Mouse (Mus musculus) embryonic facial prominence, embryonic 12.5 days (tissue): Measurements from ENCODE around the gene Cideb. TPM values are rescaled to one million over a fixed set of nuclear protein-coding genes. Genes with fewer than 3 reads are reported as not detected.
"Not testable (repeated sequence)": the region's sequence is repeated elsewhere in the genome, so short reads cannot be mapped to it uniquely, and the experiment has no call there.

ENCODE experiments used
- ATAC-seq: fragments of 200-750 bp; cut with Nextera tagmentation; 2 replicates; pipeline ENCODE4 v1.8.0; 2017; ENCODE audit not compliant: insufficient number of reproducible peaks, insufficient read depth, low FRiP score, low TSS enrichment
- H3K27ac ChIP-seq: fragments of 300-500 bp; sonication (generic); 2 replicates; pipeline ENCODE4 v1.5.1; 2016; ENCODE audit warnings: mild to moderate bottlenecking
- H3K27me3 ChIP-seq: fragments of 300-500 bp; sonication (generic); 2 replicates; pipeline ENCODE4 v1.6.1; 2016; ENCODE audit warnings: mild to moderate bottlenecking, moderate library complexity
- H3K36me3 ChIP-seq: fragments of 300-500 bp; sonication (generic); 2 replicates; pipeline ENCODE4 v1.6.1; 2016; ENCODE audit warnings: mild to moderate bottlenecking
- H3K4me1 ChIP-seq: fragments of 300-500 bp; sonication (generic); 2 replicates; pipeline ENCODE4 v1.6.1; 2016
- H3K4me2 ChIP-seq: fragments of 300-500 bp; sonication (generic); replicated peaks from 2 replicates; pipeline ENCODE4 v1.6.1; 2016; ENCODE audit warnings: mild to moderate bottlenecking, moderate library complexity
- H3K4me3 ChIP-seq: fragments of 300-500 bp; sonication (generic); 2 replicates; pipeline ENCODE4 v1.5.1; 2016; ENCODE audit warnings: mild to moderate bottlenecking
- H3K9ac ChIP-seq: fragments of 300-500 bp; sonication (generic); 2 replicates; pipeline ENCODE4 v1.6.1; 2016; ENCODE audit warnings: mild to moderate bottlenecking, moderate library complexity
- H3K9me3 ChIP-seq: fragments of 300-500 bp; sonication (generic); 2 replicates; pipeline ENCODE4 v1.6.1; 2016; ENCODE audit warnings: mild to moderate bottlenecking, moderate library complexity
- WGBS: fragments of 180-500 bp; shearing (Covaris S2); methylation state at CpG from one replicate; pipeline ENCODE4 v1.1.7; 2016; 5-methylcytosine and 5-hydroxymethylcytosine counted together
- polyA plus RNA-seq: library from polyadenylated mRNA; unstranded; fragments of >200 nt; fragmentation: Nextera tagmentation; extraction: Ambion mirVana; gene quantifications from 2 replicates; pipeline ENCODE4 v1.2.1, GENCODE M21; 2016

Gene Cideb
- polyA plus RNA-seq, 1 experiment from 2014 or later = 0.50 TPM

DNA sequence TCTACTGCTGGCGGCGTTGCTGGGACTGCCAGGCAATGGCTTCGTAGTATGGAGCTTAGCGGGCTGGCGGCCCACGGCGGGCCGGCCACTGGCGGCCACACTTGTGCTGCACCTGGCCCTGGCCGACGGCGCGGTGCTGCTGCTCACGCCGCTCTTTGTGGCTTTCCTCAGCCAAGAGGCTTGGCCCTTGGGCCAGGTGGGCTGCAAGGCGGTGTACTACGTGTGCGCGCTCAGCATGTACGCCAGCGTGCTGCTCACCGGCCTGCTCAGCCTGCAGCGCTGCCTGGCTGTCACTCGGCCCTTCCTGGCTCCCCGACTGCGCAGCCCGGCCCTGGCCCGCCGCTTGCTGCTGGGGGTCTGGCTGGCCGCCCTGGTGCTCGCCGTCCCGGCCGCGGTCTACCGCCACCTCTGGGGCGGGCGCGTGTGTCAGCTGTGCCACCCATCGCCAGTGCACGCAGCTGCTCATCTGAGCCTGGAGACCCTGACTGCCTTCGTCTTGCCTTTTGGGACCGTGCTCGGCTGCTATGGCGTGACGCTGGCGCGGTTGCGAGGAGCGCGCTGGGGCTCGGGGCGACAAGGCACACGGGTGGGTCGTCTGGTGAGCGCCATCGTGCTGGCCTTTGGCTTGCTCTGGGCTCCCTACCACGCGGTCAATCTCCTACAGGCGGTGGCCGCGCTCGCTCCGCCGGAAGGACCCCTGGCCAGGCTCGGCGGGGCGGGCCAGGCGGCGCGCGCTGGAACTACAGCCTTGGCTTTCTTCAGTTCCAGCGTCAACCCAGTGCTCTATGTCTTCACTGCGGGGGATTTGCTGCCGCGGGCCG is 4.0 kb upstream of the Cideb start:
- Histone ChIP-seq H3K4me2 (peak overlapping the region; percentile 95), H3K4me3 (peak overlapping the region; percentile 56), H3K9me3 (no peaks in the 10 kb centered on the region), H3K9ac (peak overlapping the region; percentile 67), H3K27ac (no peak overlapping the region), H3K36me3 (no peaks in the 10 kb centered on the region), H3K4me1 (0 out of 2 replicates have a peak, but pooled peaks cover 6% of the 10 kb centered on the region), H3K27me3 (peaks cover 43% of the 10 kb centered on the region)
- 1% methylated on average over 77 of the region's 77 CpGs for WGBS
- ATAC-seq = peak; percentile 58

GRCm38 (mm10) chr14:55761163-55761562 is 2.9 kb upstream of the Cideb start, which contains the start of gene Ltb4r2:
Gene Ltb4r2, plus strand, starts transcription at chr14:55761428.
- peaks cover 35% of the 10 kb centered on the region for H3K27me3 ChIP-seq
- no peak within 1 kb of the TSS for H3K27ac ChIP-seq
- peak within 1 kb of the TSS; percentile 56 for H3K4me3 ChIP-seq
- no peaks in the 10 kb centered on the region for H3K9me3 ChIP-seq
- 73% methylated on average over 6 of the region's 6 CpGs for WGBS
- peak within 1 kb of the TSS; percentile 67 for H3K9ac ChIP-seq
- ATAC-seq = no peak
- H3K4me2 ChIP-seq = peak within 1 kb of the TSS; percentile 95
- H3K36me3 ChIP-seq = peaks cover 5% of the 10 kb centered on the region; the same call in 1 of the 2 replicates
- H3K4me1 ChIP-seq = 0 out of 2 replicates have a peak, but pooled peaks cover 6% of the 10 kb centered on the region

- not testable (repeated sequence) for H3K27ac ChIP-seq, ATAC-seq, H3K9ac ChIP-seq, H3K4me1 ChIP-seq, H3K9me3 ChIP-seq
- Histone ChIP-seq H3K36me3 (peaks cover 15% of the 10 kb centered on the region), H3K4me3 (peak overlapping the region; percentile 1; the same call in 1 of the 2 replicates), H3K4me2 (peak overlapping the region; percentile 37), H3K27me3 (peaks cover 29% of the 10 kb centered on the region)
- 0% methylated on average over 6 of the region's 6 CpGs for WGBS
These were observed 1.9 kb upstream of the Cideb start for GRCm38 (mm10) chr14:55760156-55760555.

- Histone ChIP-seq H3K27ac (no peak overlapping the region), H3K27me3 (peaks cover 14% of the 10 kb centered on the region), H3K9me3 (no peaks in the 10 kb centered on the region), H3K4me2 (no peak overlapping the region), H3K4me1 (0 out of 2 replicates have a peak, but pooled peaks cover 6% of the 10 kb centered on the region), H3K36me3 (peaks cover 41% of the 10 kb centered on the region), H3K4me3 (no peak overlapping the region), H3K9ac (no peak overlapping the region)
- 86% methylated on average over 6 of the region's 6 CpGs for WGBS
- no peak for ATAC-seq
These were observed 692 bp downstream of the Cideb start for GRCm38 (mm10) chr14:55757566-55757965.

DNA sequence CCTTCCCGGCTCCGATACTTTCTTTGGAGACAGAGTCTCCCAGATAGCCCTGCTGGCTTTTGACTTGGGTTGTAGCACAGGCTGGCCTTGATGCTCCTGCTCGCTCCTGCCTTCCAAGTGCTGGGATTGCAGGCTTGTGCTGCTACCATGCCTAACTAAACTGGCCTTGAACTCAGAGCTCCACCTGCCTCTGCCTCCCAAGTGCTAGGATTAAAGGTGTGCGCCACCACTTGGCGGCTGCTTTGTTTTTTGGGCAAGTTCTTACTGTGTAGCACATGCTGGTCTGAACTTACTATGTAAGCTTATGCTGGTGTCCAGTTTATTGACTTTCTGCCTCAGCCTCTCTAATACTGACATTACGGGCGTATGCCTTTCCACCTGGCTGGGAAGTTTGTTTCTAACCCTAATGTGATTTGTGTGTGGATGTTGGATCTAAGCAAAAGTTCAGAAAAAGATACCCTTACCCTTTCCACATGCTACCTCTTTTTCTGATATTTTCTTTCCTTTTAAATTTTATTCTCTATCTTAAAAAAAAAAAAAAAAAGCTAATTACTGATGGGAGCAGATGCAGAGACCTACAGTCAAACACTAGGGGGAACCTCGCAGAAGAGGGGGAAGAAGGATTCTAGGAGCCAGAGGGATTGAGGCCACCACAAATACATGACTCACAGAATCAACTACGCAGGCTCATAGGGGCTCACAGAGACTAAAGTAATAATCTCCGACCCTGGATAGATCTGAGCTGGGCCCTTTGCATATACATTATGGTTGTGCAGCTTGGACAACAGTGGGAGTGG is 11.0 kb downstream of the Cideb start:
- no peaks in the 10 kb centered on the region for H3K27me3 ChIP-seq
- peaks cover 27% of the 10 kb centered on the region for H3K4me1 ChIP-seq
- no peak for ATAC-seq
- no peak overlapping the region for H3K9ac ChIP-seq
- 83% methylated on average over 10 of the region's 10 CpGs for WGBS
- peak overlapping the region; percentile 97; the same call in 1 of the 2 replicates for H3K4me3 ChIP-seq
- H3K4me2 ChIP-seq = peak overlapping the region; percentile 98
- H3K9me3 ChIP-seq = no peaks in the 10 kb centered on the region
- H3K36me3 ChIP-seq = peaks cover 32% of the 10 kb centered on the region
- H3K27ac ChIP-seq = no peak overlapping the region

GRCm38 (mm10) chr14:55745861-55746237 is 12.4 kb downstream of the Cideb start:
- peak overlapping the region; percentile 85 for H3K9ac ChIP-seq

GRCm38 (mm10) chr14:55745180-55745860 is 12.9 kb downstream of the Cideb start, which contains the start of the genes Dhrs1 and Nop9:
Gene Dhrs1, minus strand, starts transcription at chr14:55745690.
Gene Nop9, plus strand, starts transcription at chr14:55745693.
- 2% methylated on average over 48 of the region's 48 CpGs for WGBS
- H3K27me3 ChIP-seq = no peaks in the 10 kb centered on the region
- H3K4me1 ChIP-seq = peaks cover 27% of the 10 kb centered on the region
- H3K4me2 ChIP-seq = peak within 1 kb of the TSS; percentile 98
- peaks cover 24% of the 10 kb centered on the region for H3K36me3 ChIP-seq
- no peaks in the 10 kb centered on the region for H3K9me3 ChIP-seq
- peak within 1 kb of the TSS; percentile 97 for H3K4me3 ChIP-seq
- peak; percentile 62 for ATAC-seq
- H3K27ac ChIP-seq = 0 out of 2 replicates have a peak within 1 kb of the TSS, but pooled peaks have one; percentile 32
- peak within 1 kb of the TSS; percentile 85 for H3K9ac ChIP-seq

More at GRCm38 (mm10) chr14:55745861-55746237, 12.4 kb downstream of the Cideb start:
- Histone ChIP-seq H3K27ac (no peak overlapping the region), H3K4me2 (peak overlapping the region; percentile 98), H3K4me3 (peak overlapping the region; percentile 97), H3K4me1 (peaks cover 27% of the 10 kb centered on the region), H3K9me3 (no peaks in the 10 kb centered on the region), H3K36me3 (peaks cover 24% of the 10 kb centered on the region), H3K27me3 (no peaks in the 10 kb centered on the region)
- no peak for ATAC-seq
- WGBS = under 1% methylated on average over 31 of the region's 31 CpGs

DNA sequence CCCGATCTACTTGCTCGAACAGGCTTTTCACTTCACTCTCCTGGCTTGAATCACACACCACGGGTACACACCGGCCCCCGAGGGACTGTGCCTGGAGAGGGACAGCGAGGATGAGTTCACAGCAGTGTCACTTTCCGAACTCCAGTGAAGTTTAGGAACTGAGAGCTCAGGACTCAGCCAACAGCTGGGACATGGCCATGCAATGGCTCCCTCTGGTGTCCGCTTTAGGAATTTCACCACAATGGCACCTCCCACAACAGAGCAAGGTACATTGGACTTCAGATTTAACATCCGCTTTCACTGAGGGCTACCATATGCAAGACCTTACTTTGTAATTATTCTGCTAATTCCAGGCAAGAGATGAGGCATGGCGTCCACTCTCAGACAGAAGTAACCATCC is 14.5 kb downstream of the Cideb start:
- Histone ChIP-seq H3K9ac (peak overlapping the region; percentile 36; the same call in 1 of the 2 replicates), H3K27ac (no peak overlapping the region), H3K9me3 (no peaks in the 10 kb centered on the region), H3K4me2 (peak overlapping the region; percentile 33), H3K36me3 (peaks cover 25% of the 10 kb centered on the region), H3K4me1 (peaks cover 27% of the 10 kb centered on the region), H3K27me3 (no peaks in the 10 kb centered on the region), H3K4me3 (peak overlapping the region; percentile 17; the same call in 1 of the 2 replicates)
- ATAC-seq = peak; percentile 59; the same call in 1 of the 2 replicates
- 20% methylated on average over 10 of the region's 10 CpGs for WGBS

DNA sequence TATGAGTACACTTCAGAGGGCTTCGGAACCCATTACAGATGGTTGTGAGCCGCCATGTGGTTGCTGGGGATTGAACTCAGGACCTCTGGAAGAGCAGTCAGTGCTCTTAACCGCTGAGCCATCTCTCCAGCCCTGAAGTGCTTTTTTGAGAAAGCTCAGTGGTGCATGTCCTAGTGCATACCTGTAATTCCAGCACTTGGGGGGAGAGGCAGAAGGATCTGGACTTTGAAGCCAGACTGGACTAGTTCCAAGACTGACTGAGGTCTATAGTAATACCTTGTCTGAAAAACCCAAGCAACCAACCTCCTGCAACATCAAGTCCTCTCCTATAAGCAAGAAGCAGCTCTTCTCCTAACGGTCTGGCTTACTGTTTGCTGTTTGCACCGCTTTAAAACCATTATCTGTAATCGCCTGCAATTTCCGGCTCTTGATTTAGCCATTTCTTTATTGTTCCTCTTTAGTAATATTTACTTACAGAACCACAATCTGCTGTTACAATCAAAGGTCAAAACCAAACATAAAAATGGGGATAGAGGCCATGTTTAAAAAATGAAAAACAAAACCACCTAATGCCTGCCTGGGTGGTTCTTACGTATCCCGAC is 21.1 kb downstream of the Cideb start:
- H3K9me3 ChIP-seq = no peaks in the 10 kb centered on the region
- H3K27ac ChIP-seq = no peak overlapping the region
- H3K4me2 ChIP-seq = no peak overlapping the region
- 86% methylated on average over 9 of the region's 9 CpGs for WGBS
- no peak overlapping the region for H3K4me3 ChIP-seq
- no peak overlapping the region for H3K9ac ChIP-seq
- H3K27me3 ChIP-seq = no peaks in the 10 kb centered on the region
- no peaks in the 10 kb centered on the region for H3K4me1 ChIP-seq
- H3K36me3 ChIP-seq = peaks cover 30% of the 10 kb centered on the region
- no peak for ATAC-seq

GRCm38 (mm10) chr14:55735758-55736157 is 22.5 kb downstream of the Cideb start:
- no peak overlapping the region for H3K9ac ChIP-seq
- no peaks in the 10 kb centered on the region for H3K9me3 ChIP-seq
- no peak overlapping the region for H3K27ac ChIP-seq
- H3K27me3 ChIP-seq = no peaks in the 10 kb centered on the region
- no peak overlapping the region for H3K4me3 ChIP-seq
- no peak overlapping the region for H3K4me2 ChIP-seq
- H3K4me1 ChIP-seq = no peaks in the 10 kb centered on the region
- 84% methylated on average over 4 of the region's 4 CpGs for WGBS
- no peak for ATAC-seq
- peaks cover 24% of the 10 kb centered on the region for H3K36me3 ChIP-seq

- Histone ChIP-seq H3K9me3 (no peaks in the 10 kb centered on the region), H3K9ac (no peak overlapping the region), H3K4me1 (no peaks in the 10 kb centered on the region), H3K27me3 (no peaks in the 10 kb centered on the region), H3K27ac (no peak overlapping the region), H3K4me2 (no peak overlapping the region), H3K36me3 (peaks cover 19% of the 10 kb centered on the region), H3K4me3 (no peak overlapping the region)
- 61% methylated on average over 3 of the region's 3 CpGs for WGBS
- no peak for ATAC-seq
These were observed 22.9 kb downstream of the Cideb start for GRCm38 (mm10) chr14:55735334-55735733.
